ENCODE assay signal across 16 mouse cellular contexts in genomic region chr15:100346761-100347160, GRCm38 (mm10). TPM values are rescaled to one million over a fixed set of nuclear protein-coding genes. Genes with fewer than 3 reads are reported as not detected.
A peak's percentile ranks its signal among the peaks of the same experiment; 100 is the strongest.
DNase-seq lines count a peak whose midpoint lies in the region; ATAC-seq and TF ChIP-seq lines count a peak whose summit lies in the region.
"Had no signal": no experiment of that assay in that cellular context is flagged by ENCODE, and none has a peak within 500 bp of the region (broad histone marks: within the 10 kb centered on the region; RNA-seq: fewer than 3 reads in every experiment).

No protein-coding gene starts in this region.

- no peaks in the 10 kb centered on the region for H3K4me1 ChIP-seq in embryonic facial prominence, embryonic 14.5 days (ENCODE audit: control insufficient read depth, insufficient read depth, low read length)
- no peaks in the 10 kb centered on the region for H3K4me1 ChIP-seq in kidney, postnatal 0 days (replicated peaks; ENCODE audit: insufficient read depth, low read length)
- H3K4me1 ChIP-seq in liver, embryonic 12.5 days, result 0 out of 2 replicates have a peak, but pooled peaks cover 6% of the 10 kb centered on the region

- no peak for TF ChIP-seq CTCF in kidney, postnatal 0 days (IDR thresholded peaks at IDR 0.05; ENCODE audit: low read depth)

- peak; percentile 73 for DNase-seq in ZHBTc4 (ENCODE audit: low read depth, low spot score)
- DNase-seq in embryonic facial prominence, embryonic 14.5 days (ENCODE audit: low spot score), result peak; percentile 22
- DNase-seq in kidney, postnatal 0 days (ENCODE audit: low spot score), result no peak
- DNase-seq in left cerebral cortex, postnatal 4 days, result no peak
- no peak for DNase-seq in cerebellum, postnatal 4 days (ENCODE audit: low spot score in 2 of 2)
- DNase-seq in cerebellum, adult 18-20 months, result no peak
- no peak for DNase-seq in left cerebral cortex, adult 11 months (ENCODE audit: low spot score)
- DNase-seq: lung, embryonic 14.5 days; right cerebral cortex, postnatal 4 days had no signal

- H3K27me3 ChIP-seq in embryonic facial prominence, embryonic 14.5 days (replicated peaks; ENCODE audit: control insufficient read depth, insufficient read depth, low read length), result no peaks in the 10 kb centered on the region
- no peaks in the 10 kb centered on the region for H3K27me3 ChIP-seq in kidney, postnatal 0 days (ENCODE audit: insufficient read depth, low read length)
- H3K27me3 ChIP-seq in liver, embryonic 12.5 days (replicated peaks), result peaks cover 4% of the 10 kb centered on the region; the same call in 1 of the 2 replicates

- H3K9me3 ChIP-seq in embryonic facial prominence, embryonic 14.5 days (ENCODE audit: control insufficient read depth, low read length), result no peaks in the 10 kb centered on the region
- H3K9me3 ChIP-seq in kidney, postnatal 0 days (replicated peaks; ENCODE audit: low read length), result no peaks in the 10 kb centered on the region
- no peaks in the 10 kb centered on the region for H3K9me3 ChIP-seq in liver, embryonic 12.5 days (replicated peaks)

- H3K27ac ChIP-seq in embryonic facial prominence, embryonic 14.5 days (replicated peaks; ENCODE audit: low read depth, low read length), result peak overlapping the region; percentile 50; the same call in 1 of the 2 replicates
- H3K27ac ChIP-seq in kidney, postnatal 0 days, result peak overlapping the region; percentile 50; the same call in 1 of the 2 replicates
- peak overlapping the region; percentile 38 for H3K27ac ChIP-seq in liver, embryonic 12.5 days
- H3K27ac ChIP-seq: heart, embryonic 10.5 days; hindbrain, embryonic 14.5 days had no signal

- 69% methylated on average over 14 of the region's 14 CpGs for WGBS in embryonic facial prominence, embryonic 14.5 days
- 79% methylated on average over 14 of the region's 14 CpGs for WGBS in kidney, postnatal 0 days
- 52% methylated on average over 14 of the region's 14 CpGs for WGBS in liver, embryonic 12.5 days (ENCODE audit: insufficient replicate concordance)

- intact Hi-C loops in left cerebral cortex, postnatal 4 days (cut with DNase I), result no loop called here

- ATAC-seq in embryonic facial prominence, embryonic 14.5 days (ENCODE audit: low read depth), result peak; percentile 55; the same call in 1 of the 2 replicates
- ATAC-seq in kidney, postnatal 0 days (replicated peaks; ENCODE audit: low FRiP score, low read depth), result peak; percentile 71
- 0 out of 2 replicates have a peak, but pooled peaks have one; percentile 13 for ATAC-seq in liver, embryonic 12.5 days

- no peaks in the 10 kb centered on the region for H3K36me3 ChIP-seq in embryonic facial prominence, embryonic 14.5 days (ENCODE audit: control insufficient read depth, insufficient read depth, low read length)
- no peaks in the 10 kb centered on the region for H3K36me3 ChIP-seq in kidney, postnatal 0 days (ENCODE audit: insufficient read depth, low read length)
- H3K36me3 ChIP-seq in liver, embryonic 12.5 days, result no peaks in the 10 kb centered on the region
- H3K36me3 ChIP-seq: heart, embryonic 10.5 days had no signal

- H3K4me3 ChIP-seq in embryonic facial prominence, embryonic 14.5 days (ENCODE audit: low read depth, low read length), result no peak overlapping the region
- H3K4me3 ChIP-seq in kidney, postnatal 0 days (replicated peaks; ENCODE audit: low read depth, low read length), result no peak overlapping the region
- no peak overlapping the region for H3K4me3 ChIP-seq in liver, embryonic 12.5 days
- H3K4me3 ChIP-seq: heart, embryonic 10.5 days had no signal

- H3K4me2 ChIP-seq in embryonic facial prominence, embryonic 14.5 days (ENCODE audit: low read depth, low read length), result no peak overlapping the region
- no peak overlapping the region for H3K4me2 ChIP-seq in kidney, postnatal 0 days (ENCODE audit: low read length)
- no peak overlapping the region for H3K4me2 ChIP-seq in liver, embryonic 12.5 days
- H3K4me2 ChIP-seq: hindbrain, embryonic 14.5 days; lung, embryonic 14.5 days; midbrain, embryonic 11.5 days had no signal

- H3K9ac ChIP-seq in embryonic facial prominence, embryonic 14.5 days (ENCODE audit: low read depth, low read length), result no peak overlapping the region
- no peak overlapping the region for H3K9ac ChIP-seq in kidney, postnatal 0 days (ENCODE audit: low read depth, low read length)
- no peak overlapping the region for H3K9ac ChIP-seq in liver, embryonic 12.5 days
- H3K9ac ChIP-seq: hindbrain, embryonic 14.5 days; lung, embryonic 14.5 days had no signal

RNA-seq across cellular contexts. Expression of gene Methig1, which starts 6.2 kb away (rescaled TPM):
- polyA plus RNA-seq in embryonic facial prominence, embryonic 14.5 days (2014; fragmentation: Nextera tagmentation; extraction: Ambion mirVana), result 0.34 TPM in 1 of 2 replicates, not detected in the other
- 1.9 and 2.0 TPM in 2 replicates for polyA plus RNA-seq in kidney, postnatal 0 days (2015; fragmentation: Nextera tagmentation; extraction: Ambion mirVana)
- not detected in 2 replicates for polyA plus RNA-seq in liver, embryonic 12.5 days (2016; fragmentation: Nextera tagmentation; extraction: Ambion mirVana)
- not detected for total RNA-seq in left cerebral cortex, postnatal 4 days (2021)
- total RNA-seq: layer of hippocampus, postnatal 14 days had no signal
- polyA plus RNA-seq: lung, embryonic 14.5 days; midbrain, embryonic 11.5 days; testis, adult 2 months had no signal

RNA-seq across cellular contexts. Expression of gene Mettl7a2, which starts 6.2 kb away (rescaled TPM):
- not detected in 2 replicates for polyA plus RNA-seq in embryonic facial prominence, embryonic 14.5 days (2014; fragmentation: Nextera tagmentation; extraction: Ambion mirVana)
- 1.8 and 2.8 TPM in 2 replicates for polyA plus RNA-seq in kidney, postnatal 0 days (2015; fragmentation: Nextera tagmentation; extraction: Ambion mirVana)
- polyA plus RNA-seq in liver, embryonic 12.5 days (2016; fragmentation: Nextera tagmentation; extraction: Ambion mirVana), result not detected in 2 replicates
- total RNA-seq in left cerebral cortex, postnatal 4 days (2021), result under 1 TPM; 0.24 to 0.38 TPM
- polyA plus RNA-seq: heart, embryonic 10.5 days; hindbrain, embryonic 14.5 days; lung, embryonic 14.5 days; midbrain, embryonic 11.5 days; neural tube, embryonic 14.5 days; testis, adult 2 months had no signal

RNA-seq across cellular contexts. Expression of gene Mettl7a3, which starts 12.0 kb away (rescaled TPM):
- polyA plus RNA-seq in embryonic facial prominence, embryonic 14.5 days (2014; fragmentation: Nextera tagmentation; extraction: Ambion mirVana), result 0.43 and 0.50 TPM in 2 replicates
- polyA plus RNA-seq in kidney, postnatal 0 days (2015; fragmentation: Nextera tagmentation; extraction: Ambion mirVana), result 0.23 and 0.41 TPM in 2 replicates
- not detected in 2 replicates for polyA plus RNA-seq in liver, embryonic 12.5 days (2016; fragmentation: Nextera tagmentation; extraction: Ambion mirVana)
- total RNA-seq in left cerebral cortex, postnatal 4 days (2021), result under 1 TPM in 1 of 2 experiments, not detected in 1; 0.34 TPM
- total RNA-seq: layer of hippocampus, postnatal 14 days had no signal
- polyA plus RNA-seq: heart, embryonic 10.5 days; hindbrain, embryonic 14.5 days; lung, embryonic 14.5 days; midbrain, embryonic 11.5 days; testis, adult 2 months had no signal

RNA-seq across cellular contexts. Expression of gene Higd1c, which starts 17.6 kb away (rescaled TPM):
- not detected in 2 replicates for polyA plus RNA-seq in embryonic facial prominence, embryonic 14.5 days (2014; fragmentation: Nextera tagmentation; extraction: Ambion mirVana)
- polyA plus RNA-seq in kidney, postnatal 0 days (2015; fragmentation: Nextera tagmentation; extraction: Ambion mirVana), result 0.69 TPM in 1 of 2 replicates, not detected in the other
- not detected in 2 replicates for polyA plus RNA-seq in liver, embryonic 12.5 days (2016; fragmentation: Nextera tagmentation; extraction: Ambion mirVana)
- total RNA-seq in left cerebral cortex, postnatal 4 days (2021), result not detected
- total RNA-seq: layer of hippocampus, postnatal 14 days had no signal
- polyA plus RNA-seq: heart, embryonic 10.5 days; hindbrain, embryonic 14.5 days; lung, embryonic 14.5 days; midbrain, embryonic 11.5 days; neural tube, embryonic 14.5 days; testis, adult 2 months had no signal

RNA-seq across cellular contexts. Expression of gene Mettl7a1, which starts 42.8 kb away (rescaled TPM):
- 3.4 TPM in 2 replicates for polyA plus RNA-seq in embryonic facial prominence, embryonic 14.5 days (2014; fragmentation: Nextera tagmentation; extraction: Ambion mirVana)
- 14.3 and 15.0 TPM in 2 replicates for polyA plus RNA-seq in kidney, postnatal 0 days (2015; fragmentation: Nextera tagmentation; extraction: Ambion mirVana)
- 4.4 and 5.4 TPM in 2 replicates for polyA plus RNA-seq in liver, embryonic 12.5 days (2016; fragmentation: Nextera tagmentation; extraction: Ambion mirVana)
- 1 to 10 TPM; 6.0 to 6.5 TPM for total RNA-seq in left cerebral cortex, postnatal 4 days (2021)

Comparison
In these comparisons a context has a peak if more than half of its experiments do, and no peak if none do; other contexts are left out.
1. DNase-seq: peak in ZHBTc4 (single experiment) and embryonic facial prominence, embryonic 14.5 days (single experiment); none in kidney, postnatal 0 days (single experiment), left cerebral cortex, postnatal 4 days (single experiment), cerebellum, postnatal 4 days (0 of 2), cerebellum, adult 18-20 months (0 of 2) and left cerebral cortex, adult 11 months (single experiment).
2. ATAC-seq: peak in every context shown above with its lines; median percentile 71 in kidney, postnatal 0 days; 55 in embryonic facial prominence, embryonic 14.5 days; 13 in liver, embryonic 12.5 days.
3. Peak in every context shown above with its lines, with median percentiles within 50 percentile points of each other: H3K27ac ChIP-seq.